Mouse (Mus musculus): ENCODE measurements at regions not wholly inside any gene's neighbourhood (a gene's known extent, or its start where the extent isn't known, plus 50 kb on each side); places are given as distances from the start of the nearest gene placed in this dataset.

- no peak for DNase-seq (ENCODE audit: extremely low read depth)
- Histone ChIP-seq H3K4me2 (ENCODE audit: insufficient read depth, low read depth, poor library complexity, severe bottlenecking) (no peak overlapping the region), H3K27ac (ENCODE audit: insufficient read depth, low read depth) (no peak overlapping the region), H3K4me1 (ENCODE audit: control insufficient read depth in 1 of 2, insufficient read depth in 2 of 2) (no peaks in the 10 kb centered on the region), H3K79me2 (replicated peaks; ENCODE audit: control insufficient read depth, extremely low read depth, insufficient read depth, poor library complexity, severe bottlenecking) (no peaks in the 10 kb centered on the region), H3K9me3 (replicated peaks; ENCODE audit: low read length) (no peaks in the 10 kb centered on the region), H3K4me3 (replicated peaks in 1 of 3; ENCODE audit: low read depth in 2 of 3, low read length in 2 of 3, poor library complexity in 1 of 3) (no peak overlapping the region), H3K36me3 (replicated peaks in 1 of 2; ENCODE audit: control insufficient read depth in 1 of 2, insufficient read depth in 1 of 2, low read length in 1 of 2) (no peaks in the 10 kb centered on the region), H3K9ac (ENCODE audit: insufficient read depth, low read depth) (no peak overlapping the region), H3K27me3 (replicated peaks) (peaks cover 5% of the 10 kb centered on the region)
- TF ChIP-seq MAZ (IDR thresholded peaks at IDR 0.05; ENCODE audit: low read depth, low read length) (no peak), USF2 (conservative IDR thresholded peaks at IDR 0.05; ENCODE audit: low read depth, low read length) (no peak), BHLHE40 (IDR thresholded peaks at IDR 0.05; ENCODE audit: low read depth, low read length) (no peak), MAFK (IDR thresholded peaks at IDR 0.05; ENCODE audit: insufficient replicate concordance, low read length) (no peak), ETS1 (conservative IDR thresholded peaks at IDR 0.05; ENCODE audit: low read depth, low read length) (no peak), CTCF (conservative IDR thresholded peaks at IDR 0.05 in 1 of 2, IDR thresholded peaks at IDR 0.05 in 1 of 2; ENCODE audit: low read depth in 2 of 2, low read length in 2 of 2) (no peak), UBTF (IDR thresholded peaks at IDR 0.05; ENCODE audit: low read depth, low read length) (no peak), ELF1 (IDR thresholded peaks at IDR 0.05; ENCODE audit: low read depth, low read length) (no peak), RCOR1 (conservative IDR thresholded peaks at IDR 0.05; ENCODE audit: low read depth, low read length) (no peak), TBP (conservative IDR thresholded peaks at IDR 0.05; ENCODE audit: low read depth, low read length) (no peak), NRF1 (IDR thresholded peaks at IDR 0.05; ENCODE audit: low read depth, low read length) (no peak), POLR2AphosphoS2 (IDR thresholded peaks at IDR 0.05; ENCODE audit: low read depth, low read length) (no peak), POLR2A (IDR thresholded peaks at IDR 0.05; ENCODE audit: low read depth, low read length) (no peak), HCFC1 (IDR thresholded peaks at IDR 0.05; ENCODE audit: low read depth, low read length) (no peak), EP300 (IDR thresholded peaks at IDR 0.05; ENCODE audit: low read length) (no peak), E2F4 (IDR thresholded peaks at IDR 0.05; ENCODE audit: insufficient replicate concordance, low read depth, low read length) (no peak), ZC3H11A (IDR thresholded peaks at IDR 0.05; ENCODE audit: low read depth, low read length) (no peak), GABPA (IDR thresholded peaks at IDR 0.05; ENCODE audit: insufficient replicate concordance, low read depth, low read length) (no peak), MXI1 (IDR thresholded peaks at IDR 0.05; ENCODE audit: low read depth, low read length) (no peak)
- in situ Hi-C loops (cut with MboI; ENCODE audit: low pct_ligation_motif_present, low pct_unique_long_range_greater_than_20kb, low sequenced_read_pairs) (no loop called here), dilution Hi-C loops (cut with MboI; ENCODE audit: extremely low pct_ligation_motif_present, extremely low pct_unique_long_range_greater_than_20kb, low sequenced_read_pairs) (no loop called here)
Measured at GRCm38 (mm10) chr11:89896854-89897253, 105.8 kb downstream of the Pctp start.

- no peaks in the 10 kb centered on the region for H3K79me2 ChIP-seq (replicated peaks; ENCODE audit: control insufficient read depth, extremely low read depth, insufficient read depth, poor library complexity, severe bottlenecking)
- in situ Hi-C loops (cut with MboI; ENCODE audit: low pct_ligation_motif_present, low pct_unique_long_range_greater_than_20kb, low sequenced_read_pairs) = no loop called here
- no peak for TF ChIP-seq SIN3A (IDR thresholded peaks at IDR 0.05; ENCODE audit: low read length)
- no peak for TF ChIP-seq RCOR1 (conservative IDR thresholded peaks at IDR 0.05; ENCODE audit: low read depth, low read length)
- TF ChIP-seq EP300 (IDR thresholded peaks at IDR 0.05; ENCODE audit: low read length) = no peak
- no peak for TF ChIP-seq NRF1 (IDR thresholded peaks at IDR 0.05; ENCODE audit: low read depth, low read length)
- TF ChIP-seq MXI1 (IDR thresholded peaks at IDR 0.05; ENCODE audit: low read depth, low read length) = no peak
- no peak for TF ChIP-seq UBTF (IDR thresholded peaks at IDR 0.05; ENCODE audit: low read depth, low read length)
- TF ChIP-seq IRF4 (IDR thresholded peaks at IDR 0.05; ENCODE audit: low read depth, low read length) = no peak
- no peak for TF ChIP-seq MAZ (IDR thresholded peaks at IDR 0.05; ENCODE audit: low read depth, low read length)
- no peak for TF ChIP-seq PAX5 (IDR thresholded peaks at IDR 0.05; ENCODE audit: low read length)
- no peak for TF ChIP-seq E2F4 (IDR thresholded peaks at IDR 0.05; ENCODE audit: insufficient replicate concordance, low read depth, low read length)
- TF ChIP-seq ETS1 (conservative IDR thresholded peaks at IDR 0.05; ENCODE audit: low read depth, low read length) = no peak
- no peak for TF ChIP-seq JUN (IDR thresholded peaks at IDR 0.05; ENCODE audit: insufficient read depth, low read depth, low read length)
- no peak overlapping the region for H3K4me2 ChIP-seq (ENCODE audit: insufficient read depth, low read depth, poor library complexity, severe bottlenecking)
- no peak overlapping the region for H3K9ac ChIP-seq (ENCODE audit: insufficient read depth, low read depth)
- H3K9me3 ChIP-seq (replicated peaks; ENCODE audit: low read length) = no peaks in the 10 kb centered on the region
- DNase-seq (ENCODE audit: extremely low read depth) = no peak
- no peaks in the 10 kb centered on the region for H3K27me3 ChIP-seq (replicated peaks)
- H3K36me3 ChIP-seq (replicated peaks in 1 of 2; ENCODE audit: control insufficient read depth in 1 of 2, insufficient read depth in 1 of 2, low read length in 1 of 2) = no peaks in the 10 kb centered on the region
- no peak overlapping the region for H3K4me3 ChIP-seq (replicated peaks in 1 of 3; ENCODE audit: low read depth in 2 of 3, low read length in 2 of 3, poor library complexity in 1 of 3)
- dilution Hi-C loops (cut with MboI; ENCODE audit: extremely low pct_ligation_motif_present, extremely low pct_unique_long_range_greater_than_20kb, low sequenced_read_pairs) = no loop called here
- no peak overlapping the region for H3K27ac ChIP-seq (ENCODE audit: insufficient read depth, low read depth)
- H3K4me1 ChIP-seq (ENCODE audit: control insufficient read depth in 1 of 2, insufficient read depth in 2 of 2) = no peaks in the 10 kb centered on the region
Measured at GRCm38 (mm10) chr11:89871587-89871986, 94.1 kb upstream of the Ankfn1 start.

Data from CH12.LX (cell line).